Mouse (Mus musculus) myocyte (in vitro differentiated cells): ENCODE measurements around the gene Tasp1. TPM values are rescaled to one million over a fixed set of nuclear protein-coding genes. Genes with fewer than 3 reads are reported as not detected.

Experiments used
- H3K27me3 ChIP-seq: one replicate; pipeline ENCODE4 v1.6.1; 2011; ENCODE audit not compliant: control insufficient read depth, insufficient read depth, insufficient read length
- H3K36me3 ChIP-seq: one replicate; pipeline ENCODE4 v1.6.1; 2011; ENCODE audit not compliant: control insufficient read depth, insufficient read depth
- H3K4me2 ChIP-seq: one replicate; pipeline ENCODE4 v1.6.1; 2011; ENCODE audit warnings: low read depth, control low read depth
- H3K4me3 ChIP-seq: one replicate; pipeline ENCODE4 v1.5.1; 2011; ENCODE audit warnings: mild to moderate bottlenecking, control low read depth, moderate library complexity
- H3K79me2 ChIP-seq: one replicate; pipeline ENCODE4 v1.6.1; 2011; ENCODE audit not compliant: control insufficient read depth, insufficient read depth
- H3ac ChIP-seq: one replicate; pipeline ENCODE4 v1.6.1; 2011; ENCODE audit not compliant: control insufficient read depth, insufficient read length
- CEBPB ChIP-seq: IDR thresholded peaks from 2 replicates; pipeline ENCODE4 v1.6.1; 2011; ENCODE audit warnings: mild to moderate bottlenecking, moderate library complexity; ENCODE audit not compliant: poor library complexity, insufficient read depth, severe bottlenecking
- E2F4 ChIP-seq: IDR thresholded peaks from one replicate; pipeline ENCODE4 v1.6.1; 2011; ENCODE audit warnings: mild to moderate bottlenecking, control low read depth, moderate library complexity; ENCODE audit not compliant: insufficient read depth
- MAX ChIP-seq: IDR thresholded peaks from one replicate; pipeline ENCODE4 v1.6.1; 2011; ENCODE audit warnings: low read depth, mild to moderate bottlenecking, control low read depth
- MYOD1 ChIP-seq, 3 experiments: IDR thresholded peaks; one replicate each; pipeline ENCODE4 v1.6.1; 2011; ENCODE audit warnings: control low read depth in 2 of 3, low read depth in 2 of 3, mild to moderate bottlenecking in 2 of 3, moderate library complexity in 1 of 3; ENCODE audit not compliant: insufficient read length in 2 of 3, control insufficient read depth in 1 of 3
- MYOG ChIP-seq, 3 experiments: IDR thresholded peaks; one replicate each; pipeline ENCODE4 v1.6.1; 2011; ENCODE audit warnings: control low read depth in 2 of 3, low read depth in 2 of 3, mild to moderate bottlenecking in 2 of 3; ENCODE audit not compliant: insufficient read length in 2 of 3, control insufficient read depth in 1 of 3, insufficient read depth in 1 of 3
- POLR2A ChIP-seq: IDR thresholded peaks from one replicate; pipeline ENCODE4 v1.6.1; 2011; ENCODE audit warnings: low read depth, mild to moderate bottlenecking, control low read depth, moderate library complexity; ENCODE audit not compliant: insufficient read length
- POLR2AphosphoS2 ChIP-seq: IDR thresholded peaks from one replicate; pipeline ENCODE4 v1.6.1; 2011; ENCODE audit warnings: low read depth, control low read depth; ENCODE audit not compliant: insufficient read length
- REST ChIP-seq: IDR thresholded peaks from one replicate; pipeline ENCODE4 v1.6.1; 2011; ENCODE audit warnings: mild to moderate bottlenecking, control low read depth, moderate library complexity; ENCODE audit not compliant: insufficient read depth, insufficient read length
- SRF ChIP-seq: IDR thresholded peaks from one replicate; pipeline ENCODE4 v1.6.1; 2011; ENCODE audit warnings: low read depth; ENCODE audit not compliant: control insufficient read depth, insufficient read length
- TCF12 ChIP-seq: IDR thresholded peaks from one replicate; pipeline ENCODE4 v1.6.1; 2011; ENCODE audit warnings: mild to moderate bottlenecking, control low read depth; ENCODE audit not compliant: poor library complexity, insufficient read depth, severe bottlenecking
- TCF3 ChIP-seq: IDR thresholded peaks from one replicate; pipeline ENCODE4 v1.6.1; 2011; ENCODE audit warnings: low read depth, control low read depth; ENCODE audit not compliant: insufficient read length
- USF1 ChIP-seq: IDR thresholded peaks from one replicate; pipeline ENCODE4 v1.6.1; 2011; ENCODE audit warnings: low read depth, mild to moderate bottlenecking, control low read depth, moderate library complexity
- polyA plus RNA-seq: library from polyadenylated mRNA; unstranded; fragments of >200 nt; fragmentation: generic; extraction: Trizol; gene quantifications from one replicate; pipeline ENCODE4 v1.2.1, GENCODE M21; 2012; ENCODE audit warnings: missing spikeins

The Tasp1 gene
- polyA plus RNA-seq, 1 experiment = 3.8 TPM

GRCm38 (mm10) chr2:139849621-139850020 is 217.0 kb downstream of the Tasp1 start:
- Histone ChIP-seq H3K36me3 (no peaks in the 10 kb centered on the region), H3K4me2 (peak overlapping the region; percentile 22), H3K27me3 (no peaks in the 10 kb centered on the region), H3K79me2 (no peaks in the 10 kb centered on the region), H3K4me3 (no peak overlapping the region), H3ac (no peak overlapping the region)
- TF ChIP-seq MYOG (IDR thresholded peaks at IDR 0.05; ENCODE audit: control insufficient read depth in 1 of 3, insufficient read depth in 1 of 3, insufficient read length in 2 of 3, low read depth in 2 of 3) (peak in 1 of 3 experiments; percentile 52), E2F4 (no peak)

- no peaks in the 10 kb centered on the region for H3K79me2 ChIP-seq
- no peaks in the 10 kb centered on the region for H3K27me3 ChIP-seq
- no peak for TF ChIP-seq MAX
- no peak for TF ChIP-seq TCF12
- no peak for TF ChIP-seq CEBPB
- no peak for TF ChIP-seq POLR2AphosphoS2
- no peak for TF ChIP-seq POLR2A
- no peak for TF ChIP-seq MYOG (IDR thresholded peaks at IDR 0.05; ENCODE audit: control insufficient read depth in 1 of 3, insufficient read depth in 1 of 3, insufficient read length in 2 of 3, low read depth in 2 of 3)
- TF ChIP-seq USF1 = no peak
- TF ChIP-seq MYOD1 (IDR thresholded peaks at IDR 0.05; ENCODE audit: control insufficient read depth in 1 of 3, insufficient read length in 2 of 3, low read depth in 2 of 3) = no peak
- no peak for TF ChIP-seq REST
- TF ChIP-seq SRF = no peak
- TF ChIP-seq TCF3 = no peak
- TF ChIP-seq E2F4 = no peak
- no peak overlapping the region for H3K4me2 ChIP-seq
- H3K36me3 ChIP-seq = no peaks in the 10 kb centered on the region
- H3ac ChIP-seq = no peak overlapping the region
- H3K4me3 ChIP-seq = no peak overlapping the region
Observed at GRCm38 (mm10) chr2:139841359-139841758, 225.2 kb downstream of the Tasp1 start.

GRCm38 (mm10) chr2:139840941-139841340 is 225.7 kb downstream of the Tasp1 start:
- TF ChIP-seq USF1 = no peak
- no peak for TF ChIP-seq MYOG (IDR thresholded peaks at IDR 0.05; ENCODE audit: control insufficient read depth in 1 of 3, insufficient read depth in 1 of 3, insufficient read length in 2 of 3, low read depth in 2 of 3)
- no peak for TF ChIP-seq POLR2AphosphoS2
- no peak for TF ChIP-seq TCF3
- no peak for TF ChIP-seq REST
- TF ChIP-seq POLR2A = no peak
- TF ChIP-seq CEBPB = no peak
- no peak for TF ChIP-seq MAX
- no peak for TF ChIP-seq TCF12
- no peak for TF ChIP-seq E2F4
- Histone ChIP-seq H3K4me3 (no peak overlapping the region), H3K4me2 (no peak overlapping the region), H3ac (no peak overlapping the region), H3K36me3 (no peaks in the 10 kb centered on the region), H3K79me2 (no peaks in the 10 kb centered on the region), H3K27me3 (no peaks in the 10 kb centered on the region)

- Histone ChIP-seq H3K79me2 (no peaks in the 10 kb centered on the region), H3K4me2 (no peak overlapping the region), H3K36me3 (no peaks in the 10 kb centered on the region), H3K4me3 (no peak overlapping the region), H3ac (no peak overlapping the region), H3K27me3 (no peaks in the 10 kb centered on the region)
- TF ChIP-seq CEBPB (no peak), E2F4 (no peak), MAX (no peak), MYOD1 (IDR thresholded peaks at IDR 0.05; ENCODE audit: control insufficient read depth in 1 of 3, insufficient read length in 2 of 3, low read depth in 2 of 3) (no peak), POLR2AphosphoS2 (no peak), MYOG (IDR thresholded peaks at IDR 0.05; ENCODE audit: control insufficient read depth in 1 of 3, insufficient read depth in 1 of 3, insufficient read length in 2 of 3, low read depth in 2 of 3) (no peak), USF1 (no peak), REST (no peak), SRF (no peak)
Observed at GRCm38 (mm10) chr2:139821589-139822378, 244.8 kb downstream of the Tasp1 start.

GRCm38 (mm10) chr2:139817275-139817674 is 249.3 kb downstream of the Tasp1 start:
- no peaks in the 10 kb centered on the region for H3K79me2 ChIP-seq
- TF ChIP-seq TCF12 (no peak), SRF (no peak), USF1 (no peak), MYOG (IDR thresholded peaks at IDR 0.05; ENCODE audit: control insufficient read depth in 1 of 3, insufficient read depth in 1 of 3, insufficient read length in 2 of 3, low read depth in 2 of 3) (no peak), E2F4 (no peak)
- no peak overlapping the region for H3K4me3 ChIP-seq
- no peak overlapping the region for H3ac ChIP-seq
- H3K36me3 ChIP-seq = no peaks in the 10 kb centered on the region
- no peak overlapping the region for H3K4me2 ChIP-seq
- H3K27me3 ChIP-seq = no peaks in the 10 kb centered on the region
